ENCODE assay signal across 27 mouse cellular contexts in genomic region chr2:94402096-94402495, GRCm38 (mm10).
"Had no signal": no experiment of that assay in that cellular context is flagged by ENCODE, and none has a peak within 500 bp of the region (broad histone marks: within the 10 kb centered on the region; RNA-seq: fewer than 3 reads in every experiment).

No protein-coding gene starts in this region.

- H3K4me3 ChIP-seq: embryonic facial prominence, embryonic 10.5 days; embryonic facial prominence, embryonic 12.5 days; embryonic facial prominence, embryonic 13.5 days; embryonic facial prominence, embryonic 15.5 days; erythroblast, embryonic 14.5 days; forebrain, embryonic 10.5 days; forebrain, embryonic 12.5 days; forebrain, embryonic 13.5 days; forebrain, embryonic 15.5 days; gastrocnemius, adult 2 months; heart, adult 2 months had no signal

- H3K27me3 ChIP-seq: embryonic facial prominence, embryonic 12.5 days; embryonic facial prominence, embryonic 13.5 days; embryonic facial prominence, embryonic 15.5 days; forebrain, embryonic 12.5 days; forebrain, embryonic 13.5 days; forebrain, embryonic 15.5 days had no signal

- H3K36me3 ChIP-seq: embryonic facial prominence, embryonic 12.5 days; embryonic facial prominence, embryonic 13.5 days; embryonic facial prominence, embryonic 15.5 days; forebrain, embryonic 12.5 days; forebrain, embryonic 15.5 days had no signal

- H3K27ac ChIP-seq: embryonic facial prominence, embryonic 10.5 days; embryonic facial prominence, embryonic 12.5 days; embryonic facial prominence, embryonic 13.5 days; embryonic facial prominence, embryonic 15.5 days; forebrain, embryonic 10.5 days; forebrain, embryonic 12.5 days; forebrain, embryonic 13.5 days; forebrain, embryonic 15.5 days; heart, adult 2 months had no signal

- ATAC-seq: forebrain, embryonic 13.5 days; forebrain, embryonic 14.5 days; forebrain, embryonic 15.5 days; forebrain, embryonic 16.5 days; forebrain, postnatal 0 days had no signal

- DNase-seq: cerebellum, adult 8-10 months; cerebellum, adult 9-10 months; cerebellum, adult 9-11 months; cerebellum, postnatal 10 days; cerebellum, postnatal 14 days; cerebellum, postnatal 25 days; cerebellum, postnatal 36 days; embryo, embryonic 11 days; forebrain, postnatal 0 days; gastrocnemius, adult 2 months; gastrocnemius, postnatal 10 days; gastrocnemius, postnatal 14 days; gastrocnemius, postnatal 25 days; gastrocnemius, postnatal 36 days; heart, adult 18-20 months; heart, adult 2 months had no signal

- H3K9ac ChIP-seq: embryonic facial prominence, embryonic 12.5 days; embryonic facial prominence, embryonic 13.5 days; embryonic facial prominence, embryonic 15.5 days; forebrain, embryonic 12.5 days; forebrain, embryonic 13.5 days; forebrain, embryonic 15.5 days; forebrain, postnatal 0 days had no signal

- H3K9me3 ChIP-seq: embryonic facial prominence, embryonic 10.5 days; embryonic facial prominence, embryonic 12.5 days; embryonic facial prominence, embryonic 13.5 days; embryonic facial prominence, embryonic 15.5 days; forebrain, embryonic 10.5 days; forebrain, embryonic 12.5 days; forebrain, embryonic 13.5 days; forebrain, embryonic 15.5 days had no signal

- H3K4me2 ChIP-seq: embryonic facial prominence, embryonic 12.5 days; embryonic facial prominence, embryonic 13.5 days; embryonic facial prominence, embryonic 15.5 days; forebrain, embryonic 12.5 days; forebrain, embryonic 13.5 days; forebrain, embryonic 15.5 days had no signal
